Mouse (Mus musculus): ENCODE measurements around the gene Paics. TPM values are rescaled to one million over a fixed set of nuclear protein-coding genes. Genes with fewer than 3 reads are reported as not detected.

The Paics gene
- total and polyA plus RNA-seq, 2 experiments from 2014 or later: 96.6 to 137 TPM

- peaks cover 65% of the 10 kb centered on the region for H3K36me3 ChIP-seq (ENCODE audit: insufficient read depth, low read length)
- no peak overlapping the region for H3K4me3 ChIP-seq (ENCODE audit: low read depth, low read length)
- H3K27me3 ChIP-seq (ENCODE audit: insufficient read depth, low read length): no peaks in the 10 kb centered on the region
- WGBS: 97% methylated on average over 11 of the region's 11 CpGs
- no peak overlapping the region for H3K27ac ChIP-seq (ENCODE audit: low read depth, low read length)
- H3K9me3 ChIP-seq (ENCODE audit: low read length): no peaks in the 10 kb centered on the region
- DNase-seq (ENCODE audit: low spot score) (no peak), ATAC-seq (ENCODE audit: low FRiP score) (no peak)
- no peak overlapping the region for H3K9ac ChIP-seq (replicated peaks; ENCODE audit: low read length, poor library complexity, severe bottlenecking)
- no peaks in the 10 kb centered on the region for H3K4me1 ChIP-seq (ENCODE audit: insufficient read depth, low read length)
- H3K4me2 ChIP-seq (ENCODE audit: low read depth, low read length, poor library complexity, severe bottlenecking): no peak overlapping the region
- no peak for TF ChIP-seq CTCF (IDR thresholded peaks at IDR 0.05)
Observed at GRCm38 (mm10) chr5:76984015-76984414, 32.9 kb downstream of the Paics start.

DNA sequence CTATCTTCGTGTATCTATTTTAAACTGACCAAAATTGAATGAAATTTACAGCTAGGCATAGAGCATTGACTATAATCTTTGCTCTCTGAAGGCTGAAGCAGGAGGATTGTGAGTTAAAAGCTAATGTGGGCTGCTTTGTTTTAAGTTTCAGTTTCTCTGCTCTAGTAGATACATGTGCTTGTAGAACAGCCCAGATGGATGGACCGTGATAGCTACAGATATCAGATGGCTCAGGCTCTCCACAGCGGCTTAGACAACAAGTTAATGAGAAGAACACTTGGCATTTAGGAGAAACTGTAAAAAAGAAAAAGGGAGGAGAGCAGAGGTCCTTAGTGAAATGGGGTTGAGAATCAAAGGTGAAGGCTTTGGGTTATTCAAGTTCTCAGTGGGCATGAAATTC lies 39.7 kb downstream of the Paics start:
- 97% methylated on average over 3 of the region's 3 CpGs for WGBS
- H3K27me3 ChIP-seq (ENCODE audit: insufficient read depth, low read length): no peaks in the 10 kb centered on the region
- DNase-seq (ENCODE audit: low spot score): no peak
- H3K4me3 ChIP-seq (ENCODE audit: low read depth, low read length): no peak overlapping the region
- TF ChIP-seq CTCF (IDR thresholded peaks at IDR 0.05): no peak
- peaks cover 53% of the 10 kb centered on the region for H3K36me3 ChIP-seq (ENCODE audit: insufficient read depth, low read length)
- no peaks in the 10 kb centered on the region for H3K4me1 ChIP-seq (ENCODE audit: insufficient read depth, low read length)
- no peak overlapping the region for H3K9ac ChIP-seq (replicated peaks; ENCODE audit: low read length, poor library complexity, severe bottlenecking)
- no peak overlapping the region for H3K4me2 ChIP-seq (ENCODE audit: low read depth, low read length, poor library complexity, severe bottlenecking)
- no peaks in the 10 kb centered on the region for H3K9me3 ChIP-seq (ENCODE audit: low read length)
- no peak for ATAC-seq (ENCODE audit: low FRiP score)
- H3K27ac ChIP-seq (ENCODE audit: low read depth, low read length): no peak overlapping the region

DNA sequence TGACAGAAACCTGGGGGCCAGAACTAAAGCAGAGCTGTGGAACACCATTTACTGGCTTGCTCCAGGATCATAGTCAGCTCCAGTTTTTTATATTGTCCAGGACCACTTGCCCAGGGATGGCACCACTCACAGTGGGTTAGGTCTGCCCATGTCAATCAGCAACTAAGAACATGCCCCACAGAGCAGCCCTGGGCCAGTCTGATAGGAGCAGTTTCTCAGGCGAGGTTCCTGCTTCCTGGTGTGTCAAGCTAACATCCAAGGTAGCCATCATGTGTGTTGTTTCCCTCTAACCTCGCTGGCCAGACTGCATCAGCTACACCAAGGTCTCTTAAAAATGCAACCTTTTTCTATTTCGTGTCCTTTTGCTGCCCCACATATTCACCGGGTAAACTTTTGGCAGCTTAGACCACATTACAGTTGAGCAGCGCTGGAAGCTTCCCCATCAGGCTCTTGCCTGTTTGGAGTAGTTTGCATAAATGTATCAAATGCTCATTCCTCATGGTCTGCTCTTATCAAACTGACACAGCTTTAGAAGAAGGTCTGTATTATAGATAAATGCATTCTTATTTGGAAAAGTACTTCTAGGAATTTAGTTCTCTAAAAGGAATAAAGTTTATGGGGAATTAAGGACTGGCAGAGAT lies 42.2 kb downstream of the Paics start:
- no peak overlapping the region for H3K4me2 ChIP-seq (ENCODE audit: low read depth, low read length, poor library complexity, severe bottlenecking)
- no peaks in the 10 kb centered on the region for H3K4me1 ChIP-seq (ENCODE audit: insufficient read depth, low read length)
- no peak overlapping the region for H3K27ac ChIP-seq (ENCODE audit: low read depth, low read length)
- H3K9me3 ChIP-seq (ENCODE audit: low read length): no peaks in the 10 kb centered on the region
- no peak overlapping the region for H3K9ac ChIP-seq (replicated peaks; ENCODE audit: low read length, poor library complexity, severe bottlenecking)
- no peaks in the 10 kb centered on the region for H3K27me3 ChIP-seq (ENCODE audit: insufficient read depth, low read length)
- WGBS: 95% methylated on average over 5 of the region's 5 CpGs
- H3K36me3 ChIP-seq (ENCODE audit: insufficient read depth, low read length): peaks cover 46% of the 10 kb centered on the region
- no peak for TF ChIP-seq CTCF (IDR thresholded peaks at IDR 0.05)
- DNase-seq (ENCODE audit: low spot score) (no peak), ATAC-seq (ENCODE audit: low FRiP score) (no peak)
- no peak overlapping the region for H3K4me3 ChIP-seq (ENCODE audit: low read depth, low read length)

DNA sequence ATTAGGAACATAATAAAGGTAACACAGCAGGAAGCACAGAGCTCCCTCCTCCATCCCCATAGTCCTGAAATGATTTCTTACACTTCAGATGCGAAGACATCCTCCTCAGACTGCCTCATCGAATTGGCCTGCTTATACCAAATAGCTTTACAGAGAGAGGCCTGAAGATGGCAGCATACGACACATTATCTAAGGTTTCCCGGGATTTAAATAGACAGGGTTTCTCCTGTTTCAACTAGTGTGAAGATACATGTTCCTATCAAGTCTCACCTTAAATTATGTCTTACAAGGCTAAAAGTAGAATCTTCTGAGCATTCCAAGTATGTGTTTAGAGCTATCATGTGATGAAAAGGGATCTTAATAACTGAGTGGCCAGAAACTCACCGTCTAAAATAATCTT lies 47.3 kb downstream of the Paics start:
- no peak overlapping the region for H3K4me2 ChIP-seq (ENCODE audit: low read depth, low read length, poor library complexity, severe bottlenecking)
- H3K27ac ChIP-seq (ENCODE audit: low read depth, low read length): no peak overlapping the region
- H3K27me3 ChIP-seq (ENCODE audit: insufficient read depth, low read length): no peaks in the 10 kb centered on the region
- ATAC-seq (ENCODE audit: low FRiP score) (0 out of 2 replicates have a peak, but pooled peaks have one; percentile 69), DNase-seq (ENCODE audit: low spot score) (peak; percentile 90)
- no peaks in the 10 kb centered on the region for H3K9me3 ChIP-seq (ENCODE audit: low read length)
- TF ChIP-seq CTCF (IDR thresholded peaks at IDR 0.05): peak; percentile 85
- 37% methylated on average over 5 of the region's 5 CpGs for WGBS
- no peak overlapping the region for H3K4me3 ChIP-seq (ENCODE audit: low read depth, low read length)
- no peaks in the 10 kb centered on the region for H3K4me1 ChIP-seq (ENCODE audit: insufficient read depth, low read length)
- H3K36me3 ChIP-seq (ENCODE audit: insufficient read depth, low read length): peaks cover 25% of the 10 kb centered on the region
- H3K9ac ChIP-seq (replicated peaks; ENCODE audit: low read length, poor library complexity, severe bottlenecking): no peak overlapping the region

GRCm38 (mm10) chr5:77001192-77001591 lies 50.1 kb downstream of the Paics start:
- no peak for ATAC-seq (ENCODE audit: low FRiP score)
- H3K27me3 ChIP-seq (ENCODE audit: insufficient read depth, low read length): no peaks in the 10 kb centered on the region
- H3K9me3 ChIP-seq (ENCODE audit: low read length): no peaks in the 10 kb centered on the region
- H3K4me1 ChIP-seq (ENCODE audit: insufficient read depth, low read length): no peaks in the 10 kb centered on the region
- H3K36me3 ChIP-seq (ENCODE audit: insufficient read depth, low read length): peaks cover 11% of the 10 kb centered on the region
- no peak overlapping the region for H3K9ac ChIP-seq (replicated peaks; ENCODE audit: low read length, poor library complexity, severe bottlenecking)
- WGBS: 91% methylated on average over 17 of the region's 17 CpGs
- H3K27ac ChIP-seq (ENCODE audit: low read depth, low read length): no peak overlapping the region
- H3K4me2 ChIP-seq (ENCODE audit: low read depth, low read length, poor library complexity, severe bottlenecking): no peak overlapping the region
- no peak for TF ChIP-seq CTCF (IDR thresholded peaks at IDR 0.05)
- no peak for DNase-seq (ENCODE audit: low spot score)
- H3K4me3 ChIP-seq (ENCODE audit: low read depth, low read length): no peak overlapping the region

- ATAC-seq (ENCODE audit: low FRiP score): no peak
- 94% methylated on average over 6 of the region's 6 CpGs for WGBS
- no peak for TF ChIP-seq CTCF (IDR thresholded peaks at IDR 0.05)
- Histone ChIP-seq H3K9ac (replicated peaks; ENCODE audit: low read length, poor library complexity, severe bottlenecking) (no peak within 1 kb of the TSS), H3K9me3 (ENCODE audit: low read length) (no peaks in the 10 kb centered on the region), H3K27me3 (ENCODE audit: insufficient read depth, low read length) (no peaks in the 10 kb centered on the region), H3K4me3 (ENCODE audit: low read depth, low read length) (no peak within 1 kb of the TSS), H3K36me3 (ENCODE audit: insufficient read depth, low read length) (0 out of 2 replicates have a peak, but pooled peaks cover 3% of the 10 kb centered on the region), H3K4me2 (ENCODE audit: low read depth, low read length, poor library complexity, severe bottlenecking) (no peak within 1 kb of the TSS), H3K4me1 (ENCODE audit: insufficient read depth, low read length) (no peaks in the 10 kb centered on the region), H3K27ac (ENCODE audit: low read depth, low read length) (no peak within 1 kb of the TSS)
- no peak for DNase-seq (ENCODE audit: low spot score)
Observed at GRCm38 (mm10) chr5:77004051-77004821, 53.1 kb downstream of the Paics start, which contains the start of gene Arl9. Arl9 (plus strand) TSS chr5:77004055.

Measured in midbrain, postnatal 0 days (tissue).